Mouse (Mus musculus) intestine, embryonic 15.5 days (tissue): Measurements from ENCODE around the gene Meox1. TPM values are rescaled to one million over a fixed set of nuclear protein-coding genes. Genes with fewer than 3 reads are reported as not detected.

Experiments
- ATAC-seq: fragments of 200-750 bp; cut with Nextera tagmentation; 2 replicates; pipeline ENCODE4 v1.8.0; 2017; ENCODE audit warnings: moderate TSS enrichment, moderate library complexity
- H3K27ac ChIP-seq: fragments of 300-500 bp; sonication (generic); 2 replicates; pipeline ENCODE4 v1.5.1; 2015; ENCODE audit warnings: mild to moderate bottlenecking, inconsistent platforms
- H3K27me3 ChIP-seq: fragments of 300-500 bp; sonication (generic); replicated peaks from 2 replicates; pipeline ENCODE4 v1.6.1; 2015; ENCODE audit warnings: inconsistent platforms
- H3K36me3 ChIP-seq: fragments of 300-500 bp; sonication (generic); 2 replicates; pipeline ENCODE4 v1.6.1; 2015; ENCODE audit warnings: inconsistent platforms
- H3K4me1 ChIP-seq: fragments of 300-500 bp; sonication (generic); replicated peaks from 2 replicates; pipeline ENCODE4 v1.6.1; 2015; ENCODE audit warnings: inconsistent platforms
- H3K4me2 ChIP-seq: fragments of 300-500 bp; sonication (generic); replicated peaks from 2 replicates; pipeline ENCODE4 v1.6.1; 2015; ENCODE audit warnings: mild to moderate bottlenecking, inconsistent platforms
- H3K4me3 ChIP-seq: fragments of 300-500 bp; sonication (generic); replicated peaks from 2 replicates; pipeline ENCODE4 v1.5.1; 2015; ENCODE audit warnings: inconsistent platforms
- H3K9ac ChIP-seq: fragments of 300-500 bp; sonication (generic); 2 replicates; pipeline ENCODE4 v1.6.1; 2015; ENCODE audit warnings: inconsistent platforms
- H3K9me3 ChIP-seq: fragments of 300-500 bp; sonication (generic); 2 replicates; pipeline ENCODE4 v1.6.1; 2016; ENCODE audit warnings: inconsistent platforms
- WGBS: fragments of 180-500 bp; shearing (Covaris S2); methylation state at CpG from one replicate; pipeline ENCODE4 v1.1.7; 2015; 5-methylcytosine and 5-hydroxymethylcytosine counted together
- polyA plus RNA-seq: library from polyadenylated mRNA; unstranded; fragments of >200 nt; fragmentation: Nextera tagmentation; extraction: Ambion mirVana; gene quantifications from 2 replicates; pipeline ENCODE4 v1.2.1, GENCODE M21; 2015

The Meox1 gene
- polyA plus RNA-seq, 1 experiment from 2014 or later, result 4.4 TPM

- Histone ChIP-seq H3K36me3 (no peaks in the 10 kb centered on the region), H3K27ac (peak overlapping the region; percentile 73), H3K4me1 (no peaks in the 10 kb centered on the region), H3K27me3 (no peaks in the 10 kb centered on the region), H3K9ac (no peak overlapping the region), H3K4me2 (no peak overlapping the region), H3K4me3 (no peak overlapping the region), H3K9me3 (no peaks in the 10 kb centered on the region)
- ATAC-seq, result no peak
- 67% methylated on average over 15 of the region's 15 CpGs for WGBS
Observed at GRCm38 (mm10) chr11:101841998-101842772, 52.0 kb downstream of the Meox1 start.

DNA sequence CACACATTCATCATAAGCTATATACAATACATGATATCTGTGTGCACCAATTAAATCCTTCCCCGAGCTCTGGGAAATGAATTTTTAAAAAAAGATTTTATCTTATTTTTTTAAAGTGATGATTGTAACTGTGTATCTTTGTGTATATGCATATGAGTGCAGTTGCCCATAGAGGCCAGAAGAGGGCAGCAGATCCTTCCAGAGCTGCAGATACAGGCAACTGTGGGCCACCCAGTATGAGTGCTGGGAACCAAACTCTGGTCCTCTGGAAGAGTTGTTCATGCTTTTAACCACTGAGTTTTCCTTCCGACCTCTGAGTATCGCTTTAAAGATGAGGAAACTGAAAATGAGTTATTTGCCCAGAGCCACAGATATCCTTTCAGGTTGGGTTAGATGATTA, 53.8 kb downstream of the Meox1 start:
- no peaks in the 10 kb centered on the region for H3K9me3 ChIP-seq

GRCm38 (mm10) chr11:101839426-101839825, 54.7 kb downstream of the Meox1 start:
- no peak overlapping the region for H3K9ac ChIP-seq
- no peaks in the 10 kb centered on the region for H3K9me3 ChIP-seq
- no peak overlapping the region for H3K4me3 ChIP-seq
- 38% methylated on average over 5 of the region's 8 CpGs for WGBS
- no peak overlapping the region for H3K4me2 ChIP-seq
- no peaks in the 10 kb centered on the region for H3K4me1 ChIP-seq
- ATAC-seq, result peak; percentile 58
- no peak overlapping the region for H3K27ac ChIP-seq
- no peaks in the 10 kb centered on the region for H3K36me3 ChIP-seq
- no peaks in the 10 kb centered on the region for H3K27me3 ChIP-seq

More for the DNA sequence above, 53.8 kb downstream of the Meox1 start:
- no peaks in the 10 kb centered on the region for H3K4me1 ChIP-seq
- no peak for ATAC-seq
- no peak overlapping the region for H3K4me3 ChIP-seq
- no peaks in the 10 kb centered on the region for H3K27me3 ChIP-seq
- H3K9ac ChIP-seq, result no peak overlapping the region
- WGBS, result over 99% methylated on average over 3 of the region's 3 CpGs
- no peak overlapping the region for H3K27ac ChIP-seq
- H3K4me2 ChIP-seq, result no peak overlapping the region
- H3K36me3 ChIP-seq, result no peaks in the 10 kb centered on the region

DNA sequence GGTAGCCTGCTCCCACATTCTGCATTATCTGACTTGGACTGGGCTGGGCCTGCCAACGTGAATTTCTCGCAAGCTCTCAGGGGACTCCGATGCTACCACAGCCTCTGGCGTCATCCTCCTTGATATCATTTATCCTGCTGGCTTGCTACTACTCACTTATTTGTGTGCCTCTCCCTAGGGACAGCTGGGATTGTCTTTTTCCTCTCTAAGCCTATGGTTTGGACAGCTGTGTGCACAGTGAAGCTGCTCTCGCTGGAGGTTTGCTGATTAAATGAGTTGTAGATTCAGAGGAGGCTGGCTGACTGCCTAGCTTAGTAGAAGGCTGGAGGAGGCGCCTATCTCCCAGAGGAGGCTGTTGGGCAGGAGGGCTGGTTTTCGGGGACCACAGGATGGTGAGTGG, 62.2 kb downstream of the Meox1 start:
- Histone ChIP-seq H3K4me3 (no peak overlapping the region), H3K4me1 (peaks cover 28% of the 10 kb centered on the region), H3K27me3 (no peaks in the 10 kb centered on the region), H3K9me3 (no peaks in the 10 kb centered on the region), H3K4me2 (no peak overlapping the region), H3K36me3 (no peaks in the 10 kb centered on the region), H3K27ac (peak overlapping the region; percentile 68), H3K9ac (no peak overlapping the region)
- peak; percentile 64 for ATAC-seq
- 39% methylated on average over 7 of the region's 7 CpGs for WGBS

- Histone ChIP-seq H3K9ac (no peak overlapping the region), H3K27ac (peak overlapping the region; percentile 80), H3K27me3 (no peaks in the 10 kb centered on the region), H3K4me1 (peaks cover 28% of the 10 kb centered on the region), H3K36me3 (no peaks in the 10 kb centered on the region), H3K4me3 (no peak overlapping the region), H3K4me2 (no peak overlapping the region; the same call in 1 of the 2 replicates), H3K9me3 (no peaks in the 10 kb centered on the region)
- WGBS, result 55% methylated on average over 8 of the region's 8 CpGs
- no peak for ATAC-seq
Observed at GRCm38 (mm10) chr11:101830616-101831015, 63.6 kb downstream of the Meox1 start.

- H3K9ac ChIP-seq, result no peak overlapping the region
- ATAC-seq, result peak; percentile 63; the same call in 1 of the 2 replicates
- peak overlapping the region; percentile 80 for H3K27ac ChIP-seq
- no peaks in the 10 kb centered on the region for H3K36me3 ChIP-seq
- 10% methylated on average over 10 of the region's 10 CpGs for WGBS
- no peaks in the 10 kb centered on the region for H3K9me3 ChIP-seq
- H3K4me2 ChIP-seq, result peak overlapping the region; percentile 42
- H3K4me3 ChIP-seq, result no peak overlapping the region
- H3K27me3 ChIP-seq, result no peaks in the 10 kb centered on the region
- H3K4me1 ChIP-seq, result peaks cover 28% of the 10 kb centered on the region
Observed at GRCm38 (mm10) chr11:101830112-101830511, 64.1 kb downstream of the Meox1 start.

GRCm38 (mm10) chr11:101828718-101829117, 65.5 kb downstream of the Meox1 start:
- ATAC-seq, result no peak
- Histone ChIP-seq H3K27ac (no peak overlapping the region), H3K9ac (no peak overlapping the region), H3K27me3 (no peaks in the 10 kb centered on the region), H3K36me3 (no peaks in the 10 kb centered on the region), H3K4me3 (no peak overlapping the region), H3K9me3 (no peaks in the 10 kb centered on the region), H3K4me1 (peaks cover 28% of the 10 kb centered on the region), H3K4me2 (no peak overlapping the region)
- WGBS, result 90% methylated on average over 4 of the region's 4 CpGs

Other genes with a start within 250 kb of the Meox1 start
- gene Arl4d, start 228.8 kb downstream of the Meox1 start, polyA plus RNA-seq, result 7.6 and 7.8 TPM in 2 replicates
- gene Dhx8, start 161.5 kb downstream of the Meox1 start, polyA plus RNA-seq, result 22.5 and 26.9 TPM in 2 replicates
- 4.1 and 5.4 TPM in 2 replicates for gene Etv4, start 109.0 kb downstream of the Meox1 start, polyA plus RNA-seq
- gene Sost, start 72.6 kb upstream of the Meox1 start, polyA plus RNA-seq, result 0.13 TPM in 2 replicates
- not detected in 2 replicates for gene Cfap97d1, start 89.9 kb upstream of the Meox1 start, polyA plus RNA-seq
- 25.6 and 26.5 TPM in 2 replicates for gene Dusp3, start 92.6 kb upstream of the Meox1 start, polyA plus RNA-seq
- 7.6 and 7.9 TPM in 2 replicates for gene Mpp3, start 134.1 kb upstream of the Meox1 start, polyA plus RNA-seq
- 0.98 and 1.6 TPM in 2 replicates for gene Cd300lg, start 147.1 kb upstream of the Meox1 start, polyA plus RNA-seq
- 6.2 and 6.8 TPM in 2 replicates for gene Mpp2, start 194.1 kb upstream of the Meox1 start, polyA plus RNA-seq
- 4.5 and 6.2 TPM in 2 replicates for gene Ppy, start 206.9 kb upstream of the Meox1 start, polyA plus RNA-seq
- 57.2 and 75.0 TPM in 2 replicates for gene Pyy, start 213.5 kb upstream of the Meox1 start, polyA plus RNA-seq